Mouse (Mus musculus): Measurements from ENCODE around the gene Dusp19. TPM values are rescaled to one million over a fixed set of nuclear protein-coding genes. Genes with fewer than 3 reads are reported as not detected.

The Dusp19 gene
- 11.3 and 13.0 TPM in 2 replicates for polyA plus RNA-seq (2015; fragmentation: Nextera tagmentation; extraction: Ambion mirVana)

DNA sequence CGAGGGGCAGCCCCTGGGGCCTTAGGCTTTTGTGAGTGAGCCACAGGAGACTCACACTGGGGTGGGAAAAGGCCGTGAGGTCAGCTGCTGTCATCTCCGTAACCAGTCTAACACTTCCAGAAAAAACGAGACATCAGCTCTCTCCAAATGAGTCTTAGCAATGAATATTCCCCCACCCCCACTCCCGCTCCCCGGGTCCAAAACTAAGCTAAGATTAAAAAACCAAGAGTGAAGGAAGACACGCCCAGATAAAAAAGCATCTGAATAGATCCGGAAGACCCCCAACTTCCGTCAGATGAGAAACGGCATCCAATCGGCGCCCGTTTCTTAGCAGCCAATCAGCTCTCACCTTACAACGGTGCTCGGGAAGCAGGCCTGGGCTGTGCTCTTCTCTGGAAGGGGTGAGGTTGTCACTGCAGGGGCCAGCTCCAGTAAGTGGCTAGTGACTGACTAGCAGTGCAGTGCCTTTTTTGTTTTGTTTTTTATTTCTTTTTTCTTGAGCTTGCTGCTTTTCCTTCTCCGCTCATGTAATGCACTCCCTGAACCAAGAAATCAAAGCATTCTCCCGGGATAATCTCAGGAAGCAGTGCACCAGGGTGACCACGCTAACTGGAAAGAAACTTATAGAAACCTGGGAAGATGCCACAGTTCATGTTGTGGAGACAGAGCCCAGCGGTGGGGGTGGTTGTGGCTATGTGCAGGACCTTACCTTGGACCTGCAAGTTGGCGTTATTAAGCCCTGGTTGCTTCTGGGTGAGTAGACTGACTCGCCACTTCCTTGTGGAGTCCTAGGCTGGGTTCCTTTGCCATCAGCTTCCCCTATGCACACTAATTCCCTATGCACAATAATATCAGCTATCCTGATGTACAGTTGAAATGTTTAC is at the start of gene Dusp19, which contains the start of gene Nup35:
Gene Dusp19 (plus strand): TSS at position 192 of the 884 bp plus-strand sequence.
Gene Nup35 (plus strand): TSS at position 383 of the 884 bp plus-strand sequence.

DNA sequence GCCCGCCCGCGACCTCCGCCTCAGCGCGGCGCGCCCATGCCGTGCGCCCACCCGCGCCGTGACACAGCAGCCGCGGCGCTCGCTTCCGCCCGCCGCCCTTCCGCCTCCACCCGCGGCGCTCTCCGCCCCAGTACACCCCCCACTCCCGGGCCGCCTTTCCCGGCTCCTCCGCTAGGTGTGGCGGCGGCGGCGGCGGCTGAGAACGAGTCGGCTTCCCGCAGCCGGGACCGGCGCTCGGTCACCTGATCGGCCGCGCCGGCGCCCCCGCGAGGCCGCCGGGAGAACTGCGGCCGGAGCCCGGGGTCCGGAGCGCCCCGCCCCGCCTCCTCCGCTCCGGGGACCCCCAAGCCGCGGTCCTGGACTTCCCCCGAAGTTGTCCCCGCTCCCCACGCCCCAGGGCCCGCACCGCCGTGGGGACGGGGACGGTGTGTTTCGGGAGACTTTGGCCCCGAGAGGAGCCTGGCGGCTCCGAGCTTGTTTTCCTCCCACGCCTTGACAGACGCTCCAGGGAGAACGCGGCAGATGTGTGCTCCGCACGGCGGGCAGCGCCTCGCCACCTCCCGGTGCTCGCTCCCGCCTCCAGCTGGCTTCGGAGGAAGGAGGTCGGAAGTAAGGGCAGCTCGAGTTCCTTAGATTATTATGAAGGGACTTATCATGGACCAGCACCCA is 35.7 kb upstream of the Dusp19 start, which contains the start of gene Nckap1:
Gene Nckap1 (minus strand): TSS at position 338 of the 669 bp plus-strand sequence.

MicroRNA genes within 50 kb of the gene (microRNA counts, 519-probe panel; counts per million panel counts)
- 296 counts per million, percentile 58 among the panel's probes with 10 or more counts for microRNA mmu-miR-684

Small RNA genes lying within 50 kb of the gene (microRNA-seq; reads per million reads assigned to microRNA genes)
- 0 reads per million in 2 experiments for gene Mir684-1

Other genes starting within 250 kb of the Dusp19 start
- gene Frzb, start 169.4 kb upstream of the Dusp19 start, polyA plus RNA-seq (2015; fragmentation: Nextera tagmentation; extraction: Ambion mirVana): 27.9 and 29.5 TPM in 2 replicates
- 25.6 and 28.9 TPM in 2 replicates for gene Nckap1, start 35.7 kb upstream of the Dusp19 start, polyA plus RNA-seq (2015; fragmentation: Nextera tagmentation; extraction: Ambion mirVana)
- gene Nup35, start 191 bp downstream of the Dusp19 start, polyA plus RNA-seq (2015; fragmentation: Nextera tagmentation; extraction: Ambion mirVana): 9.4 and 11.5 TPM in 2 replicates